Mouse (Mus musculus) kidney, embryonic 14.5 days (tissue): ENCODE data around the gene Rps19. TPM values are rescaled to one million over a fixed set of nuclear protein-coding genes. Genes with fewer than 3 reads are reported as not detected.

ENCODE experiments used
- ATAC-seq: fragments of 200-750 bp; cut with Nextera tagmentation; 2 replicates; pipeline ENCODE4 v1.8.0; 2017; ENCODE audit warnings: moderate number of reproducible peaks, mild to moderate bottlenecking, moderate TSS enrichment, moderate library complexity; ENCODE audit not compliant: low FRiP score, low TSS enrichment
- H3K27ac ChIP-seq: fragments of 300-500 bp; sonication (generic); 2 replicates; pipeline ENCODE4 v1.5.1; 2014; ENCODE audit warnings: low read depth, mild to moderate bottlenecking, low read length, moderate library complexity, mixed read lengths
- H3K27me3 ChIP-seq: fragments of 300-500 bp; sonication (generic); 2 replicates; pipeline ENCODE4 v1.6.1; 2014; ENCODE audit warnings: mild to moderate bottlenecking, low read length; ENCODE audit not compliant: control insufficient read depth, insufficient read depth
- H3K36me3 ChIP-seq: fragments of 300-500 bp; sonication (generic); 2 replicates; pipeline ENCODE4 v1.6.1; 2014; ENCODE audit warnings: low read length, mixed read lengths; ENCODE audit not compliant: control insufficient read depth, insufficient read depth
- H3K4me1 ChIP-seq: fragments of 300-500 bp; sonication (generic); 2 replicates; pipeline ENCODE4 v1.6.1; 2014; ENCODE audit warnings: low read length, mixed read lengths; ENCODE audit not compliant: control insufficient read depth, insufficient read depth
- H3K4me2 ChIP-seq: fragments of 300-500 bp; sonication (generic); replicated peaks from 2 replicates; pipeline ENCODE4 v1.6.1; 2014; ENCODE audit warnings: low read depth, mild to moderate bottlenecking, low read length
- H3K4me3 ChIP-seq: fragments of 300-500 bp; sonication (generic); 2 replicates; pipeline ENCODE4 v1.5.1; 2014; ENCODE audit warnings: mild to moderate bottlenecking, low read length
- H3K9ac ChIP-seq: fragments of 300-500 bp; sonication (generic); 2 replicates; pipeline ENCODE4 v1.6.1; 2014; ENCODE audit warnings: low read depth, mild to moderate bottlenecking, low read length, moderate library complexity
- H3K9me3 ChIP-seq: fragments of 300-500 bp; sonication (generic); 2 replicates; pipeline ENCODE4 v1.6.1; 2016; ENCODE audit warnings: low read length; ENCODE audit not compliant: control insufficient read depth
- WGBS: fragments of 180-500 bp; shearing (Covaris S2); extraction: QIAGEN DNeasy Blood & Tissue Kit; methylation state at CpG from one replicate; pipeline ENCODE4 v1.1.7; 2014; 5-methylcytosine and 5-hydroxymethylcytosine counted together
- polyA plus RNA-seq: library from polyadenylated mRNA; unstranded; fragments of >200 nt; fragmentation: Nextera tagmentation; extraction: Ambion mirVana; gene quantifications from 2 replicates; pipeline ENCODE4 v1.2.1, GENCODE M21; 2014

Rps19 gene
- polyA plus RNA-seq, 1 experiment from 2014 or later = 2,731 TPM

DNA sequence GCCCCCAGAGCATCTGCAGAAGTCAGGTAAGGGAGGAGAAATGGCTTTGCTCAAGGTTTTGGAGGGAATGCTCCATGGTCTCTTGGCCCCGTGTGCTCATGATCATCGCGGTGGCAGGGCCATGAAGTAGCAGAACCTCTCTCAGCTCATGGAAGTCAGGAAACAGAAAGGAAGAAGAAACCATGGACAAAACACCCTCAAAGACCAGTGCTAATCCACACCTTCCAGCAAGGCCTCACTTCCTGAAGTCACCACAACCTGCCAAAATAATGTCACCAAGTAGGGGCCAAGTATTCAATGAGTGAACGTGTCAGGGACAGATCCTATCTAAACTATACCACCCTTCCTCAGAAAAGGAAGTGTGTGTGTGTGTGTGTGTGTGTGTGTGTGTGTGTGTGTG is 21.3 kb upstream of the Rps19 start:
- Histone ChIP-seq H3K9me3 (no peaks in the 10 kb centered on the region), H3K4me2 (no peak overlapping the region), H3K27ac (no peak overlapping the region), H3K27me3 (no peaks in the 10 kb centered on the region), H3K4me3 (no peak overlapping the region), H3K9ac (no peak overlapping the region), H3K36me3 (no peaks in the 10 kb centered on the region), H3K4me1 (no peaks in the 10 kb centered on the region)
- WGBS = 85% methylated on average over 4 of the region's 4 CpGs
- no peak for ATAC-seq

GRCm38 (mm10) chr7:24864156-24864555 is 20.0 kb upstream of the Rps19 start:
- Histone ChIP-seq H3K36me3 (no peaks in the 10 kb centered on the region), H3K9ac (no peak overlapping the region), H3K4me3 (no peak overlapping the region), H3K27me3 (no peaks in the 10 kb centered on the region), H3K4me2 (no peak overlapping the region), H3K4me1 (no peaks in the 10 kb centered on the region), H3K9me3 (no peaks in the 10 kb centered on the region), H3K27ac (no peak overlapping the region)
- WGBS = 38% methylated on average over 6 of the region's 6 CpGs
- no peak for ATAC-seq

- Histone ChIP-seq H3K27ac (no peak overlapping the region), H3K4me2 (no peak overlapping the region), H3K9ac (no peak overlapping the region), H3K4me3 (no peak overlapping the region), H3K9me3 (no peaks in the 10 kb centered on the region), H3K36me3 (no peaks in the 10 kb centered on the region), H3K4me1 (no peaks in the 10 kb centered on the region), H3K27me3 (no peaks in the 10 kb centered on the region)
- WGBS = 71% methylated on average over 17 of the region's 17 CpGs
- no peak for ATAC-seq
Observed at GRCm38 (mm10) chr7:24869080-24869479, 15.1 kb upstream of the Rps19 start.

DNA sequence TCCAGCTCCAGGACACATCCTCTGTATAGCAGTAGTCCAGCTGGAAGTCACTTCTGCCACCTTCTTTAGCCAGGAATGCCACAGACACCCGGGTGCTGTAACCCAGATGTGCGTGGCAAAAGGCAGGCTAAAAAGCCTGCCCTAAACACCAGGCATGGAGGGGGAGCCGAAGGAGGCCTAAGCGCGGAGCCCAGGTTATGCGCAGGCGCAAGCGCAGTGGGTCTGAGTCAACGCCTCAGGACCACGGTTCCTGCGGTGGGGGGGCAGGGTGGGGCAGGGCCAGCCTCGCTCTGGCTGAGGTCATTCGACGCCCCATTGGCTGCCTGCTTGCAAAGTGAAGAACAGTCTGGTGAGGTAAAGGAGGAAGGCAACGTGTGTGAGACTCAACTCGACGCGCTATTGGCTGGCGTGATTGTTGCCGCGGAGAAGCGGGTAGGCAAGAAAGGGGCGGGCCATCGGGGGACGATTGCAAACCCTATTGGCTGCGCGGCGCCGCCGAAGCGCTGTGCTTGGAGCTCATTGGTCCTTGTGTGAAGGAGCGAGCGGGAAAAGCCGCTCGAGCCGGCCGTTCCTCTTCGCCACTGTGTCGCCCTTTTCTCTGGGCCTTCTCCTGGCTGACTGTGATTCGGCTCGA is 14.5 kb upstream of the Rps19 start, which contains the start of the genes Lypd4 and Dmrtc2:
Gene Lypd4, minus strand, starts transcription at position 410 of the 634 bp plus-strand sequence.
Gene Dmrtc2, plus strand, starts transcription at position 526 of the 634 bp plus-strand sequence.
- Histone ChIP-seq H3K4me1 (no peaks in the 10 kb centered on the region), H3K9me3 (no peaks in the 10 kb centered on the region), H3K9ac (no peak within 1 kb of the TSS), H3K4me2 (no peak within 1 kb of the TSS), H3K36me3 (no peaks in the 10 kb centered on the region), H3K27ac (no peak within 1 kb of the TSS), H3K27me3 (no peaks in the 10 kb centered on the region), H3K4me3 (no peak within 1 kb of the TSS)
- ATAC-seq = no peak
- 59% methylated on average over 39 of the region's 41 CpGs for WGBS

- no peak overlapping the region for H3K4me2 ChIP-seq
- no peak overlapping the region for H3K9ac ChIP-seq
- WGBS = 74% methylated on average over 3 of the region's 3 CpGs
- H3K4me1 ChIP-seq = no peaks in the 10 kb centered on the region
- no peaks in the 10 kb centered on the region for H3K36me3 ChIP-seq
- H3K9me3 ChIP-seq = no peaks in the 10 kb centered on the region
- H3K4me3 ChIP-seq = no peak overlapping the region
- no peak for ATAC-seq
- no peaks in the 10 kb centered on the region for H3K27me3 ChIP-seq
- H3K27ac ChIP-seq = no peak overlapping the region
Observed at GRCm38 (mm10) chr7:24877588-24877987, 6.6 kb upstream of the Rps19 start.

DNA sequence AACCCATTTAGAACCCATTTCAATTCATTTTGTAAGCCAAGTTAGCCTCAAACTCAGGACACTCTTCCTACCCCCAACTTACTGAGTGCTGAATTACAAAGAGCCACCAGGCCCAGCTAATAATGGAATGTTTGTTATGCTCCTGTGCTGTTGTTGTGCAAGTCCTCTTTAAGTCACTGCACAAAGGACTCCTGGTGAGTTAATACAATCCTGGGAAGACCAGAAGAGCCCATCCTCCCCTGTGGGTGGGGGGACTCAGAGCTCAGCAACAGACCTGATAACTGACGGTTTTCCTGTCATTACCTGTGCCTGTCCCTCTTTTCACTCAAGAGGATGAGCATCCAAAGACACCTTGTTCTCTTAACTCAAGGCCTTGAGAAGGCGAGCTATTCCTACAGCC is 4.6 kb upstream of the Rps19 start:
- Histone ChIP-seq H3K9me3 (no peaks in the 10 kb centered on the region), H3K27me3 (no peaks in the 10 kb centered on the region), H3K4me3 (no peak overlapping the region), H3K9ac (no peak overlapping the region), H3K27ac (no peak overlapping the region), H3K4me2 (no peak overlapping the region), H3K4me1 (no peaks in the 10 kb centered on the region), H3K36me3 (no peaks in the 10 kb centered on the region)
- ATAC-seq = no peak
- WGBS = 30% methylated on average over 2 of the region's 2 CpGs

GRCm38 (mm10) chr7:24882416-24883199 is 1.6 kb upstream of the Rps19 start:
- H3K27me3 ChIP-seq = no peaks in the 10 kb centered on the region
- peaks cover 21% of the 10 kb centered on the region for H3K36me3 ChIP-seq
- H3K27ac ChIP-seq = no peak overlapping the region
- ATAC-seq = no peak
- peaks cover 23% of the 10 kb centered on the region for H3K4me1 ChIP-seq
- H3K9ac ChIP-seq = no peak overlapping the region
- H3K4me3 ChIP-seq = no peak overlapping the region
- 92% methylated on average over 9 of the region's 9 CpGs for WGBS
- H3K9me3 ChIP-seq = no peaks in the 10 kb centered on the region
- H3K4me2 ChIP-seq = no peak overlapping the region

GRCm38 (mm10) chr7:24884693-24885291 is 621 bp downstream of the Rps19 start:
- H3K4me3 ChIP-seq = peak overlapping the region; percentile 90
- under 1% methylated on average over 47 of the region's 47 CpGs for WGBS

More at GRCm38 (mm10) chr7:24884693-24885291, 621 bp downstream of the Rps19 start:
- peak overlapping the region; percentile 100 for H3K9ac ChIP-seq
- peaks cover 43% of the 10 kb centered on the region for H3K36me3 ChIP-seq
- peak; percentile 2; the same call in 1 of the 2 replicates for ATAC-seq
- H3K27me3 ChIP-seq = no peaks in the 10 kb centered on the region
- H3K27ac ChIP-seq = peak overlapping the region; percentile 89
- H3K4me1 ChIP-seq = peaks cover 32% of the 10 kb centered on the region
- H3K9me3 ChIP-seq = no peaks in the 10 kb centered on the region
- peak overlapping the region; percentile 65 for H3K4me2 ChIP-seq
